8 mouse cellular contexts compared by ENCODE assay signal in genomic region chr7:114276005-114276752, GRCm38 (mm10). TPM values are rescaled to one million over a fixed set of nuclear protein-coding genes. Genes with fewer than 3 reads are reported as not detected.
A peak's percentile ranks its signal among the peaks of the same experiment; 100 is the strongest.
DNase-seq lines count a peak whose midpoint lies in the region; ATAC-seq and TF ChIP-seq lines count a peak whose summit lies in the region.

TSS of gene Psma1 (minus strand) at chr7:114276118.

- peak within 1 kb of the TSS; percentile 89 for H3K9ac ChIP-seq in hindbrain, embryonic 13.5 days

- in situ Hi-C loops in Patski (cut with MboI; ENCODE audit: low pct_unique_long_range_greater_than_20kb) = loop anchor here (5.0 to 25.0 kb wide), 4 partner anchors 141 to 536 kb away; partner anchors contain the start of genes Calca, Calcb and Pde3b

- peaks cover 24% of the 10 kb centered on the region for H3K36me3 ChIP-seq in hindbrain, embryonic 13.5 days

- POLR2A ChIA-PET in Patski (lab: Charles Lee) = interaction anchor here (0.6 to 1.9 kb wide), 4 partner anchors 22 to 256 kb away, joined by 3 to 7 read pairs (median 3); partner anchors contain the start of gene Copb1

- under 1% methylated on average over 39 of the region's 39 CpGs for WGBS in hindbrain, embryonic 13.5 days

- CTCF ChIA-PET in Patski (lab: Charles Lee) = interaction anchor here (0.6 to 1.2 kb wide), 4 partner anchors 24 to 1800 kb away, joined by 3 read pairs; partner anchors contain the start of gene Pde3b

- H3K4me3 ChIP-seq in hindbrain, embryonic 13.5 days = peak within 1 kb of the TSS; percentile 78

- TF ChIP-seq CTCF in Patski (IDR thresholded peaks at IDR 0.05) = peak; percentile 57

- H3K27ac ChIP-seq in hindbrain, embryonic 13.5 days = peak within 1 kb of the TSS; percentile 62

- peak; percentile 90 for ATAC-seq in Patski
- ATAC-seq in hindbrain, embryonic 13.5 days (ENCODE audit: low FRiP score) = peak; percentile 94

- H3K27me3 ChIP-seq in Patski = no peaks in the 10 kb centered on the region
- no peaks in the 10 kb centered on the region for H3K27me3 ChIP-seq in hindbrain, embryonic 13.5 days

- peak within 1 kb of the TSS; percentile 84 for H3K4me2 ChIP-seq in hindbrain, embryonic 13.5 days

- DNase-seq in Patski (ENCODE audit: low read depth, low spot score) = peak; percentile 93
- peak; percentile 99 for DNase-seq in cerebellum, postnatal 14 days
- peak; percentile 95 for DNase-seq in frontal cortex, postnatal 14 days (ENCODE audit: low spot score in 2 of 2)
- DNase-seq in layer of hippocampus, postnatal 25 days (ENCODE audit: extremely low spot score in 1 of 2, low spot score in 1 of 2) = peak; percentile 92 to 97
- DNase-seq in lung, postnatal 25 days (ENCODE audit: low spot score) = peak; percentile 95
- DNase-seq in retina, embryonic 14.5 days (ENCODE audit: low spot score) = peak; percentile 99
- peak; percentile 98 for DNase-seq in thymus, postnatal 4 days

- H3K9me3 ChIP-seq in hindbrain, embryonic 13.5 days = no peaks in the 10 kb centered on the region

- H3K4me1 ChIP-seq in hindbrain, embryonic 13.5 days (replicated peaks) = peaks cover 10% of the 10 kb centered on the region

RNA-seq across cellular contexts. Expression of gene Psma1, which starts in this region (rescaled TPM):
- 258 TPM for polyA plus RNA-seq in Patski (2021)
- 377 and 380 TPM in 2 replicates for polyA plus RNA-seq in hindbrain, embryonic 13.5 days (2015; fragmentation: Nextera tagmentation; extraction: Ambion mirVana)
- total RNA-seq in layer of hippocampus, postnatal 25 days (2021) = 100 to 1,000 TPM; 112 to 123 TPM

Comparison
In these comparisons a context has a peak if more than half of its experiments do, and no peak if none do; other contexts are left out.
1. Peak in every context shown above with its lines: DNase-seq, ATAC-seq, H3K4me3 ChIP-seq and H3K27ac ChIP-seq.